Mouse (Mus musculus) kidney, adult 8-10 months (tissue): ENCODE data around the gene Defb23.
"Not testable (repeated sequence)": the region's sequence is repeated elsewhere in the genome, so short reads cannot be mapped to it uniquely, and the experiment has no call there.

Experiments used
- DNase-seq, 2 experiments: peaks; one replicate each; pipeline ENCODE4 v3.0.0; 2022

The Defb23 gene

GRCm38 (mm10) chr2:152436983-152437860 is 27.2 kb downstream of the Defb23 start:
- peak; percentile 63 to 81 for DNase-seq

GRCm38 (mm10) chr2:152436405-152436901 is 28.0 kb downstream of the Defb23 start:
- DNase-seq, result peak; percentile 49 to 53

GRCm38 (mm10) chr2:152428481-152428880 is 35.9 kb downstream of the Defb23 start:
- not testable (repeated sequence) for DNase-seq

- no peak for DNase-seq
These were observed 36.9 kb downstream of the Defb23 start for GRCm38 (mm10) chr2:152427493-152427892.

GRCm38 (mm10) chr2:152415786-152416185 is 48.6 kb downstream of the Defb23 start:
- DNase-seq, result no peak

GRCm38 (mm10) chr2:152415287-152415686 is 49.1 kb downstream of the Defb23 start, which contains the start of gene 6820408C15Rik:
TSS of gene 6820408C15Rik (plus strand) at chr2:152415587.
- DNase-seq, result no peak

GRCm38 (mm10) chr2:152414591-152415165 is 49.7 kb downstream of the Defb23 start, which contains the start of gene Zcchc3:
TSS of gene Zcchc3 (minus strand) at chr2:152415027.
- peak; percentile 83 to 85 for DNase-seq

- DNase-seq, result peak in 1 of 2 experiments; percentile 38
These were observed 50.4 kb downstream of the Defb23 start for GRCm38 (mm10) chr2:152413765-152414584.

- peak in 1 of 2 experiments; percentile 41 for DNase-seq
These were observed 51.2 kb downstream of the Defb23 start for GRCm38 (mm10) chr2:152413158-152413764.

GRCm38 (mm10) chr2:152412526-152413157 is 51.8 kb downstream of the Defb23 start:
- no peak for DNase-seq

GRCm38 (mm10) chr2:152411471-152411870 is 52.9 kb downstream of the Defb23 start:
- no peak for DNase-seq

- DNase-seq, result peak; percentile 62 to 68
These were observed 53.4 kb downstream of the Defb23 start for GRCm38 (mm10) chr2:152410971-152411371.

- DNase-seq, result no peak
These were observed 54.6 kb downstream of the Defb23 start for GRCm38 (mm10) chr2:152409781-152410180.
